Mouse (Mus musculus) forebrain, embryonic 10.5 days (tissue): ENCODE measurements at regions not wholly inside any gene's neighbourhood (a gene's known extent, or its start where the extent isn't known, plus 50 kb on each side); places are given as distances from the start of the nearest gene placed in this dataset.
A peak's percentile ranks its signal among the peaks of the same experiment; 100 is the strongest.

Experiments used
- DNase-seq: peaks from one replicate; pipeline ENCODE4 v3.0.0-alpha.2; 2017; ENCODE audit warnings: low spot score; ENCODE audit errors: extremely low spot score
- H3K27ac ChIP-seq: fragments of 300-500 bp; sonication (generic); 2 replicates; pipeline ENCODE4 v1.5.1; 2016; ENCODE audit warnings: mild to moderate bottlenecking
- H3K27me3 ChIP-seq: fragments of 300-500 bp; sonication (generic); 2 replicates; pipeline ENCODE4 v1.6.1; 2016; ENCODE audit warnings: mild to moderate bottlenecking; ENCODE audit not compliant: poor library complexity, severe bottlenecking
- H3K36me3 ChIP-seq: fragments of 300-500 bp; sonication (generic); replicated peaks from 2 replicates; pipeline ENCODE4 v1.6.1; 2016; ENCODE audit warnings: mild to moderate bottlenecking, moderate library complexity
- H3K4me1 ChIP-seq: fragments of 300-500 bp; sonication (generic); 2 replicates; pipeline ENCODE4 v1.6.1; 2016
- H3K4me3 ChIP-seq: fragments of 300-500 bp; sonication (generic); 2 replicates; pipeline ENCODE4 v1.5.1; 2016; ENCODE audit warnings: mild to moderate bottlenecking, moderate library complexity
- H3K9me3 ChIP-seq: fragments of 300-500 bp; sonication (generic); 2 replicates; pipeline ENCODE4 v1.6.1; 2016; ENCODE audit warnings: mild to moderate bottlenecking, moderate library complexity
- WGBS: fragments of 180-500 bp; shearing (Covaris S2); methylation state at CpG from one replicate; pipeline ENCODE4 v1.1.7; 2016; 5-methylcytosine and 5-hydroxymethylcytosine counted together

- Histone ChIP-seq H3K9me3 (no peaks in the 10 kb centered on the region), H3K27me3 (no peaks in the 10 kb centered on the region), H3K4me1 (peaks cover 27% of the 10 kb centered on the region), H3K27ac (peak overlapping the region; percentile 48; the same call in 1 of the 2 replicates), H3K4me3 (no peak overlapping the region), H3K36me3 (no peaks in the 10 kb centered on the region)
- no peak for DNase-seq
- 41% methylated on average over 4 of the region's 4 CpGs for WGBS
Observed at GRCm38 (mm10) chr6:135527879-135528278, 165.5 kb downstream of the Emp1 start.

DNA sequence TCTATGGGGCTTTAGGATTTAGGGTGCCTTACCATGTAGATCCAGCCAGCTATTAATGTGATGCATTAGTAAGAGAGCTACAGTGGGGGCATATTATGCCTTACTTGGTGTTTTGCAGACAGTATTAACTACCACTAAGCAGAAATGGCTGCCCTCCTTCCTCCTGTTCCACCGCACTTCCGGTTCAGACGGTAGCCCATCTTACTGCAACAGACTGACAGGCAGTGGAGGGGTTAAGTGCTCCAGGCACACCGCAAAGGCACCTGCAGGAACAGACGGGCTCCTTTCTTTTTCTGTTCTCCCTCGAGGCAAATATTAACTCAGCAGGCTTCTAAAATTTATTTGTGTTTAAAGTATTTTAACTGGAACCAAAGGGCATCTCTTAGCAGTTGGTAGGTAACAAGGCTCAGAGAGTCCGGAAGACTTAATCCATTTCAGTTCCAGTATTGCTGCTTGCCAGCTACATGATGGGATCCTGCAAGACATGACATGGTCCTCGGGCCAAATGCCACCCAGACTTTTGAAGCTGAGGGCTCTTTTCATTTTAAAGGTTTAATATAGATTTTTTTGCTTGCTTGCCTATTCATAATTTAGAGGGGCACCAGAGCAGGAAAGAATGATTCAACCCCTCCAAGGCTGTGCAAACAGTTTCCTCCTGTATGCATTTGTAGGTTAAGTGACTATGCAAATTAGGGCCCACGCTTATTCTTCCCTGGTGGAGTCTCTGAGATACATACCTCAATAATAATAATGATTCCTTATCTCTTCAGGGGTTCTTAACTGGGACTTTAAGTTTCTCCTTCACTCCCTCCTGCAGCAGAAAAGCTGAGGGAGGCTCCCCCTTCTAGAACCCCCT is 177.7 kb downstream of the Emp1 start:
- no peak for DNase-seq
- no peak overlapping the region for H3K4me3 ChIP-seq
- no peaks in the 10 kb centered on the region for H3K9me3 ChIP-seq
- H3K4me1 ChIP-seq = peaks cover 24% of the 10 kb centered on the region
- H3K27ac ChIP-seq = no peak overlapping the region
- WGBS = 61% methylated on average over 9 of the region's 9 CpGs
- no peaks in the 10 kb centered on the region for H3K36me3 ChIP-seq
- H3K27me3 ChIP-seq = no peaks in the 10 kb centered on the region

DNA sequence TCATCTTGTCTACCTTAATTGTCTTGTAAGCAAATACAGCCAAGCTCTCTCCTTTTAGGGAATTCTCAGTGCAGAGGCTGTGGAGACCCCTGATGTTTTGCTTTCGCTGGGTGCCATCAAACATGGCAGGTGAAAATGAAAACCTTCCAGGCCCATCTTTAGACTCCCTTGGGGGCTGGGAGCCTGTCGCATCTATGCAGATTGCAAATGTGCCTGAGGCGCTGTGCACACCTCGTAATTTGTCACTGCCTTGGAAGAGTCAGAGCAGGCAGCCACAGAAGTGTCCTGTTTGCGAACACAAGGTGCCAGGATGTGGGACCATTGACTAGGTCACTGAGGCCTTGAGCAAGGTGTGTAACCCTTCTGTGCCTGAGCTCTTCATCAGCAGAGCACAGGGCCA is 179.2 kb downstream of the Emp1 start:
- Histone ChIP-seq H3K27me3 (no peaks in the 10 kb centered on the region), H3K9me3 (no peaks in the 10 kb centered on the region), H3K27ac (no peak overlapping the region), H3K36me3 (no peaks in the 10 kb centered on the region), H3K4me3 (no peak overlapping the region), H3K4me1 (peaks cover 24% of the 10 kb centered on the region)
- DNase-seq = no peak
- WGBS = 76% methylated on average over 5 of the region's 5 CpGs

GRCm38 (mm10) chr6:135542356-135542755 is 180.0 kb downstream of the Emp1 start:
- H3K27me3 ChIP-seq = no peaks in the 10 kb centered on the region
- H3K4me3 ChIP-seq = no peak overlapping the region
- 67% methylated on average over 5 of the region's 5 CpGs for WGBS
- no peak for DNase-seq
- H3K9me3 ChIP-seq = no peaks in the 10 kb centered on the region
- no peaks in the 10 kb centered on the region for H3K36me3 ChIP-seq
- H3K27ac ChIP-seq = 0 out of 2 replicates have a peak overlapping the region, but pooled peaks have one; percentile 44
- peaks cover 24% of the 10 kb centered on the region for H3K4me1 ChIP-seq

GRCm38 (mm10) chr6:135543390-135543789 is 181.0 kb downstream of the Emp1 start:
- H3K27ac ChIP-seq = no peak overlapping the region
- H3K36me3 ChIP-seq = no peaks in the 10 kb centered on the region
- no peaks in the 10 kb centered on the region for H3K27me3 ChIP-seq
- no peaks in the 10 kb centered on the region for H3K9me3 ChIP-seq
- H3K4me1 ChIP-seq = peaks cover 24% of the 10 kb centered on the region
- H3K4me3 ChIP-seq = no peak overlapping the region
- WGBS = 84% methylated on average over 3 of the region's 3 CpGs
- no peak for DNase-seq

DNA sequence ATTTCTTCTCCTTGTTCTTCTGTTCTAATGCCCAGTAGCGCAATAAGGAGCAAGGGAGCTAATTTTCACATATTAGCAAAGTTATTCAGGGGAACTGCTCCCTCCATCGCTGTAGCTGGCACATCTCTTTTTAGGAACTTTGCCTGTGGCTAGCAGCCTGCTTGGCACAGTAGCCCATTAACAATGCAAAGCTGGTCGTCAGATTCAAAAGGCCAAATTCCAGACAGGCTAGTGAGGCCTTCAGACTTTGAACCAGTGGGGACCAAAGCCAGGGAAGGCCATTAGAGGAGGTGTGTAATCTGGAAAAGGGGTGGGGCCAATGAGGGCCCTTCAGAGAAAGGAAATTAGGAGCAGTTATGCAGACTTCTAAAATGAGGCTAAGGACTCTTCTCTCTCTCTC is 181.5 kb downstream of the Emp1 start:
- WGBS = 50% methylated on average over 3 of the region's 3 CpGs

GRCm38 (mm10) chr6:135550368-135550950 is 188.1 kb downstream of the Emp1 start:
- Histone ChIP-seq H3K36me3 (no peaks in the 10 kb centered on the region), H3K27me3 (no peaks in the 10 kb centered on the region), H3K4me3 (no peak overlapping the region), H3K4me1 (peaks cover 14% of the 10 kb centered on the region), H3K27ac (peak overlapping the region; percentile 15; the same call in 1 of the 2 replicates), H3K9me3 (no peaks in the 10 kb centered on the region)
- DNase-seq = no peak
- 45% methylated on average over 3 of the region's 3 CpGs for WGBS

More for the DNA sequence above, 181.5 kb downstream of the Emp1 start:
- Histone ChIP-seq H3K4me3 (no peak overlapping the region), H3K9me3 (no peaks in the 10 kb centered on the region), H3K4me1 (peaks cover 24% of the 10 kb centered on the region), H3K27ac (no peak overlapping the region), H3K36me3 (no peaks in the 10 kb centered on the region), H3K27me3 (no peaks in the 10 kb centered on the region)
- DNase-seq = no peak

DNA sequence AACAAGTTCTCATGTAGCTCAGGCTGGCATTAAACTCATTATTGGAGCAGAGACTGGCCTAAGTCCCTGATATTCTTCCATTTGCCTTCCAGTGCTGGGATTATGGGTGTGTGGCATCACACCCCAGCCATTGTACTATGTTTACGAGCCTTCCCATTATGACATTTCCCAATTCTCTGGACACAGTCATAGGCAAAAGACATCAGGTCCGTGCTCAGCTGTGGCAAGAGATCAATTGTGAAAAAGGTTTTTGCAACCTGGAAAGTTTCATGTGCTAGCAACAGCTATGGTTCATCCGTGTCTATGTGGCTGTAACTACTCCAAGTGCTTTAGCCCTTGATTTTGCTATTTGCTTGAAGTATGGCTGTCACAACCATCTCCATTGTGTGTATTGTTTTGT is 190.1 kb downstream of the Emp1 start:
- Histone ChIP-seq H3K27ac (no peak overlapping the region), H3K4me3 (no peak overlapping the region), H3K36me3 (no peaks in the 10 kb centered on the region), H3K27me3 (no peaks in the 10 kb centered on the region), H3K9me3 (no peaks in the 10 kb centered on the region), H3K4me1 (peaks cover 14% of the 10 kb centered on the region)
- 88% methylated on average over 3 of the region's 3 CpGs for WGBS
- DNase-seq = no peak

GRCm38 (mm10) chr6:135559501-135559907 is 197.2 kb downstream of the Emp1 start:
- 0 out of 2 replicates have a peak, but pooled peaks cover 4% of the 10 kb centered on the region for H3K4me1 ChIP-seq
- no peaks in the 10 kb centered on the region for H3K36me3 ChIP-seq
- no peaks in the 10 kb centered on the region for H3K9me3 ChIP-seq
- no peaks in the 10 kb centered on the region for H3K27me3 ChIP-seq
- H3K4me3 ChIP-seq = no peak overlapping the region
- 93% methylated on average over 5 of the region's 5 CpGs for WGBS
- H3K27ac ChIP-seq = no peak overlapping the region
- DNase-seq = no peak

DNA sequence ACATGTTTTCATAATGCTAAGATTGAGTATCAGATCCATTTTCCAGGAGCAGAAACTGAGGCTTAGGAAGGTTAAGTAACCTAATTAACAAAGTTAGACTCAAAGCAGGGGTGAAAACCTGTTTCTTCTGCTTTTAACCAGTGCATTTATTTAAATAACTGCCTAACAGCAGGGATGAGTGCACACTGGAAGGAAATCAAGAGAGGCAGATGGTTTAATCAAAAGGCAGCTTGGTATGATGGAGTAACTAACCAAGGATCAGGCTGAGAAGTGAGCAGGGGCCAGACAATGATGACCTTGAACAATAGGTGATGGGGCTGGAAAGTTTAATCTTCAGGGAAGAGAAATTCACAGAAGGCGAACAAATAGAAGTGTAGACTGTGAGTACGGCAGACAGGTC is 199.9 kb downstream of the Emp1 start:
- WGBS = 87% methylated on average over 2 of the region's 2 CpGs
- no peak for DNase-seq
- Histone ChIP-seq H3K27ac (no peak overlapping the region), H3K27me3 (no peaks in the 10 kb centered on the region), H3K4me3 (no peak overlapping the region), H3K36me3 (no peaks in the 10 kb centered on the region), H3K4me1 (0 out of 2 replicates have a peak, but pooled peaks cover 4% of the 10 kb centered on the region), H3K9me3 (no peaks in the 10 kb centered on the region)

GRCm38 (mm10) chr6:135563766-135564165 is 201.4 kb downstream of the Emp1 start:
- no peaks in the 10 kb centered on the region for H3K36me3 ChIP-seq
- H3K4me1 ChIP-seq = 0 out of 2 replicates have a peak, but pooled peaks cover 4% of the 10 kb centered on the region
- no peak overlapping the region for H3K4me3 ChIP-seq
- no peaks in the 10 kb centered on the region for H3K9me3 ChIP-seq
- DNase-seq = no peak
- no peaks in the 10 kb centered on the region for H3K27me3 ChIP-seq
- H3K27ac ChIP-seq = no peak overlapping the region

DNA sequence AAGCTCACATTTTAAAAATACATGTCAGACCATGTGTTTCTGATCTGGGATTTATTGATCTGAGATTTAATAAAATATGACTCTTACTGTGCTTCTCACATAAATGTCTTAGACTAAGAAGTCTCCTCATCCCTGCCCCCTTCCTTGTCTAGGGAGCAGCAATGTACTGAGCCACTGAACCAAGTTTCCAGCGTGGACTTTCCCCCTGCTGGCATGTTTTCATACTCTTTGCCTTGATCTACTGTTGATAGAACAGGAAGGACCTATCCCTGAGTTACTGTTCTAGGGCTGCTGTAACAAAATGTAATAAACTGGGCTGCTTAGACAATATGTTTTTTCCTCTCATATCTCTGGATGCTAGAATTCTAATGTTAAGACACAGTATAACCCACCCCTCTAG is 206.7 kb downstream of the Emp1 start:
- Histone ChIP-seq H3K27ac (no peak overlapping the region), H3K9me3 (no peaks in the 10 kb centered on the region), H3K36me3 (no peaks in the 10 kb centered on the region), H3K4me1 (no peaks in the 10 kb centered on the region), H3K27me3 (no peaks in the 10 kb centered on the region), H3K4me3 (no peak overlapping the region)
- 71% methylated on average over 1 of the region's 1 CpGs for WGBS
- no peak for DNase-seq

DNA sequence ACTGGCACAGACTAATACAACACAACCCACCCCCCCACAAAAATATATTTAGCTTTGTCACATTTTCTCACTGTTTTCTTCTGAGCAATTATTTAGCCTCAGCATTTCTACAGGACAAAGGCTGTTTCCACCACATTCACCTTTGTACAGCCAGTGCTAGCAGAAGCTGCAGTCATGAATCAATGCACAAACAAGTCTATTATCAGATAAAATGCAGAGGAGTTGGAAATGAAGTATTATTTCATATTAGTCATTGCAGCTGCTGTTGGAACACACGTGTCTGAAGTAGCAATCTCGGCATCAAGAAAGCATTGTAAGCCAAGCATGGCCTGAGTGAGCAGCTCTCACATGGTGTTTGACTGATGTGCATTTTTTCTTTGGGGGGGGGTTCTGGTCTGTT is 212.9 kb downstream of the Emp1 start:
- 83% methylated on average over 2 of the region's 2 CpGs for WGBS
- DNase-seq = no peak
- no peak overlapping the region for H3K4me3 ChIP-seq
- no peaks in the 10 kb centered on the region for H3K36me3 ChIP-seq
- no peak overlapping the region for H3K27ac ChIP-seq
- peaks cover 13% of the 10 kb centered on the region; the same call in 1 of the 2 replicates for H3K4me1 ChIP-seq
- no peaks in the 10 kb centered on the region for H3K9me3 ChIP-seq
- H3K27me3 ChIP-seq = no peaks in the 10 kb centered on the region
